Mouse (Mus musculus) G1E (cell line): ENCODE results near the gene Nek8.

ENCODE experiments used
- CTCF ChIP-seq: IDR thresholded peaks from 2 replicates; pipeline ENCODE4 v1.5.1; 2012; ENCODE audit warnings: low read depth, low read length, inconsistent platforms, mixed read lengths
- GATA1 ChIP-seq: IDR thresholded peaks from 2 replicates; pipeline ENCODE4 v1.6.1; 2012; ENCODE audit warnings: borderline replicate concordance, low read length, inconsistent platforms, mixed read lengths
- POLR2AphosphoS5 ChIP-seq: IDR thresholded peaks from 2 replicates; pipeline ENCODE4 v1.6.1; 2012; ENCODE audit warnings: low read depth, low read length, inconsistent platforms; ENCODE audit not compliant: insufficient replicate concordance
- TAL1 ChIP-seq: conservative IDR thresholded peaks from 2 replicates; pipeline ENCODE4 v1.6.1; 2012; ENCODE audit warnings: low read depth, low read length, inconsistent platforms, mixed read lengths

- TF ChIP-seq CTCF (no peak), GATA1 (no peak), POLR2AphosphoS5 (no peak), TAL1 (no peak)
These were observed 6.0 kb upstream of the Nek8 start for GRCm38 (mm10) chr11:78182450-78182849.
